Mouse (Mus musculus): ENCODE results near the gene Slc25a18. TPM values are rescaled to one million over a fixed set of nuclear protein-coding genes. Genes with fewer than 3 reads are reported as not detected.

Slc25a18 gene
- polyA plus RNA-seq, 1 experiment from 2014 or later: 0.14 TPM

GRCm38 (mm10) chr6:120788904-120789303 is 15.5 kb downstream of the Slc25a18 start:
- H3K4me1 ChIP-seq (ENCODE audit: control insufficient read depth, insufficient read depth, low read length): no peaks in the 10 kb centered on the region
- no peak overlapping the region for H3K9ac ChIP-seq (ENCODE audit: low read length)
- no peak overlapping the region for H3K4me3 ChIP-seq (ENCODE audit: low read length)
- H3K9me3 ChIP-seq (replicated peaks; ENCODE audit: control insufficient read depth, low read length): no peaks in the 10 kb centered on the region
- H3K27ac ChIP-seq (ENCODE audit: low read length): no peak overlapping the region
- ATAC-seq (replicated peaks; ENCODE audit: extremely low read depth, insufficient read depth, low FRiP score): no peak
- H3K36me3 ChIP-seq (ENCODE audit: control insufficient read depth, insufficient read depth): peaks cover 17% of the 10 kb centered on the region
- no peaks in the 10 kb centered on the region for H3K27me3 ChIP-seq (ENCODE audit: control insufficient read depth, insufficient read depth, low read length)
- no peak overlapping the region for H3K4me2 ChIP-seq (ENCODE audit: low read depth, low read length)

DNA sequence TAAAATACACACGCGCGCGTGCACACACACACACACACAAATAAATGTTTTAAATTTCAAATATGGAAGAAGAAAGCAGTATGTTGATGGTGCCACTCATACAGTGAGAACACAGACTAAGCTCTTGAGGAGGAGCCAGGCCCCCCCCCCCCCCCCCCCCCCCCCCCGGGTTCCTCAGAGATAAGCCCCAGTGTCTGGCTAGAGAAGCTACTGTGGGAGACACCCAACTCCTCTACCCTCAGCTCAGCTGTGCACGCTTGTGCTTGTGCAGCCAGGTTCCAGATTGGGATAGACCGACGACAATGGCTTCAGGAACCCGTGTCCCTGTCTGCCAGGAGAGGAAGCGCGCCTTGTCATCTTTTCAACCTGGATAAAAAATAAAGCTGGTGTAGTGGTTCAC is 16.8 kb downstream of the Slc25a18 start:
- no peak for ATAC-seq (replicated peaks; ENCODE audit: extremely low read depth, insufficient read depth, low FRiP score)
- Histone ChIP-seq H3K9me3 (replicated peaks; ENCODE audit: control insufficient read depth, low read length) (no peaks in the 10 kb centered on the region), H3K27me3 (ENCODE audit: control insufficient read depth, insufficient read depth, low read length) (no peaks in the 10 kb centered on the region), H3K4me1 (ENCODE audit: control insufficient read depth, insufficient read depth, low read length) (no peaks in the 10 kb centered on the region), H3K9ac (ENCODE audit: low read length) (no peak overlapping the region), H3K4me2 (ENCODE audit: low read depth, low read length) (no peak overlapping the region), H3K4me3 (ENCODE audit: low read length) (no peak overlapping the region), H3K27ac (ENCODE audit: low read length) (no peak overlapping the region), H3K36me3 (ENCODE audit: control insufficient read depth, insufficient read depth) (peaks cover 26% of the 10 kb centered on the region)
- 85% methylated on average over 10 of the region's 11 CpGs for WGBS

DNA sequence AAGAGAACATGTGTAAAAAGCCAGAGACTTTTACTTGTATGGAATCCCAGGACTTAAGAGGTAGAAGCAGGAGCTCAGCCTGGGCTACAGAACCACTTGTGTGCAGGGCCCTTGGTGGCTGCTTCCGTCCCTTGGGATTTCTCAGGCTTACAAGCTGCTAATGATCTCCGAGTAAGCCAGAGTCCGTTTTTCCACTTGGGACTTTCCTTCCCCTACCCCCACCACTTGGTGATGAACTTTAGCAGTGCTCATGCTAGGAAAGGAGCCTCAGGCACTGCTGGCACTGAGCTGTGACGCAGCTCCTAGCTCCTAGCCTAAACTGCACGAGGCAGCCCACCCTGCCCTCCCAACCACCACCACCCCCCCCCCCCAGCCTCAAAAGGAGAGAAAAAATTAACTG is 17.3 kb downstream of the Slc25a18 start:
- no peak overlapping the region for H3K27ac ChIP-seq (ENCODE audit: low read length)
- H3K4me3 ChIP-seq (ENCODE audit: low read length): no peak overlapping the region
- no peaks in the 10 kb centered on the region for H3K27me3 ChIP-seq (ENCODE audit: control insufficient read depth, insufficient read depth, low read length)
- peaks cover 30% of the 10 kb centered on the region for H3K36me3 ChIP-seq (ENCODE audit: control insufficient read depth, insufficient read depth)
- H3K9me3 ChIP-seq (replicated peaks; ENCODE audit: control insufficient read depth, low read length): no peaks in the 10 kb centered on the region
- no peaks in the 10 kb centered on the region for H3K4me1 ChIP-seq (ENCODE audit: control insufficient read depth, insufficient read depth, low read length)
- no peak overlapping the region for H3K9ac ChIP-seq (ENCODE audit: low read length)
- no peak overlapping the region for H3K4me2 ChIP-seq (ENCODE audit: low read depth, low read length)
- WGBS: 77% methylated on average over 5 of the region's 5 CpGs
- ATAC-seq (replicated peaks; ENCODE audit: extremely low read depth, insufficient read depth, low FRiP score): no peak

DNA sequence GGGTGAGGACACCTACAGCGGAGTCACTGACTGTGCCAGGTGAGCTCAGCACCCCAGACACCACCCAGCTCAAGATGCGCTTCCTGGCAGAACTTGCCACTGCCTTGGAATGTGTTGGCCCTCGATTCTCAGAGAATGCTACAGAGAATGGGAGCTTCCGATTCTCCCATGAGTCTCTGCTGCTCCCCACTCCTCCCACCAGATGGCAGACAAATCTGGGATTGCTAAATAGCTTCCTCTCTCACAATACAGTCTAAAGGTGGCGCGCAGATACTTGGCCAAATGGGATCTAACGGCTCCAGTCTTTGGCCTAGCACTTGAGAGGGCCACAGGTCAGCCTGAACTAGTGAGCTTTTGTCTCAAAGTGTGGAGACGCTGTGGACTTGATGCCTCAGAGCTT is 19.6 kb downstream of the Slc25a18 start:
- Histone ChIP-seq H3K36me3 (ENCODE audit: control insufficient read depth, insufficient read depth) (peaks cover 47% of the 10 kb centered on the region), H3K9me3 (replicated peaks; ENCODE audit: control insufficient read depth, low read length) (no peaks in the 10 kb centered on the region), H3K4me2 (ENCODE audit: low read depth, low read length) (no peak overlapping the region), H3K27ac (ENCODE audit: low read length) (no peak overlapping the region), H3K4me1 (ENCODE audit: control insufficient read depth, insufficient read depth, low read length) (no peaks in the 10 kb centered on the region), H3K27me3 (ENCODE audit: control insufficient read depth, insufficient read depth, low read length) (no peaks in the 10 kb centered on the region), H3K9ac (ENCODE audit: low read length) (no peak overlapping the region), H3K4me3 (ENCODE audit: low read length) (no peak overlapping the region)
- WGBS: 87% methylated on average over 8 of the region's 8 CpGs
- ATAC-seq (replicated peaks; ENCODE audit: extremely low read depth, insufficient read depth, low FRiP score): no peak

- H3K27ac ChIP-seq (ENCODE audit: low read length): no peak overlapping the region
- H3K4me3 ChIP-seq (ENCODE audit: low read length): no peak overlapping the region
- H3K9me3 ChIP-seq (replicated peaks; ENCODE audit: control insufficient read depth, low read length): no peaks in the 10 kb centered on the region
- H3K4me1 ChIP-seq (ENCODE audit: control insufficient read depth, insufficient read depth, low read length): no peaks in the 10 kb centered on the region
- peaks cover 47% of the 10 kb centered on the region for H3K36me3 ChIP-seq (ENCODE audit: control insufficient read depth, insufficient read depth)
- no peak overlapping the region for H3K4me2 ChIP-seq (ENCODE audit: low read depth, low read length)
- WGBS: 71% methylated on average over 5 of the region's 5 CpGs
- no peak overlapping the region for H3K9ac ChIP-seq (ENCODE audit: low read length)
- H3K27me3 ChIP-seq (ENCODE audit: control insufficient read depth, insufficient read depth, low read length): no peaks in the 10 kb centered on the region
- no peak for ATAC-seq (replicated peaks; ENCODE audit: extremely low read depth, insufficient read depth, low FRiP score)
These were observed 22.2 kb downstream of the Slc25a18 start for GRCm38 (mm10) chr6:120795422-120796086.

GRCm38 (mm10) chr6:120796111-120796510 is 22.7 kb downstream of the Slc25a18 start:
- peaks cover 51% of the 10 kb centered on the region for H3K36me3 ChIP-seq (ENCODE audit: control insufficient read depth, insufficient read depth)
- no peak overlapping the region for H3K9ac ChIP-seq (ENCODE audit: low read length)
- H3K4me1 ChIP-seq (ENCODE audit: control insufficient read depth, insufficient read depth, low read length): no peaks in the 10 kb centered on the region
- H3K4me3 ChIP-seq (ENCODE audit: low read length): no peak overlapping the region
- H3K4me2 ChIP-seq (ENCODE audit: low read depth, low read length): no peak overlapping the region
- H3K9me3 ChIP-seq (replicated peaks; ENCODE audit: control insufficient read depth, low read length): no peaks in the 10 kb centered on the region
- no peaks in the 10 kb centered on the region for H3K27me3 ChIP-seq (ENCODE audit: control insufficient read depth, insufficient read depth, low read length)
- no peak overlapping the region for H3K27ac ChIP-seq (ENCODE audit: low read length)
- no peak for ATAC-seq (replicated peaks; ENCODE audit: extremely low read depth, insufficient read depth, low FRiP score)
- WGBS: 80% methylated on average over 2 of the region's 2 CpGs

GRCm38 (mm10) chr6:120798019-120798418 is 24.6 kb downstream of the Slc25a18 start:
- Histone ChIP-seq H3K27ac (ENCODE audit: low read length) (no peak overlapping the region), H3K36me3 (ENCODE audit: control insufficient read depth, insufficient read depth) (peaks cover 61% of the 10 kb centered on the region), H3K9me3 (replicated peaks; ENCODE audit: control insufficient read depth, low read length) (no peaks in the 10 kb centered on the region), H3K9ac (ENCODE audit: low read length) (no peak overlapping the region), H3K4me2 (ENCODE audit: low read depth, low read length) (no peak overlapping the region), H3K4me3 (ENCODE audit: low read length) (no peak overlapping the region), H3K27me3 (ENCODE audit: control insufficient read depth, insufficient read depth, low read length) (no peaks in the 10 kb centered on the region), H3K4me1 (ENCODE audit: control insufficient read depth, insufficient read depth, low read length) (no peaks in the 10 kb centered on the region)
- 76% methylated on average over 7 of the region's 7 CpGs for WGBS
- ATAC-seq (replicated peaks; ENCODE audit: extremely low read depth, insufficient read depth, low FRiP score): no peak

DNA sequence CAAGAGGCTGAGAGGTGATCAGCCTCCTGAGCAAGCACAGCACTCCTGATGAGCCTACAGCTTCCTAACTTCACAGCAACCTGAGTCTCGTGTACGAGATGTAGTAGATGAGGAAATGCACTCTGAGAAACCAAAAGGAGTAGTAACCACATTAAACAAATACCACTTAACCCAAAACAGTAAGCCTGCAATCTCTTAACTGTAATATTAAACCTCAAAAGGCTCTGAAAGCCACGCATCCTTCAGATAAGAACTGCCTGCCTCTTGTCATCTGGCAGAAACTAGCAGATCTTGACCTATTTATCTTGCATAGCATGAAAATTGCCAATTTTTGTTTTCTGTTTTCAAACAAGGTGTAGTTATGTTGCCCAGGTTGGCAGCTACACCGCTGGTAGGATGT is 25.5 kb downstream of the Slc25a18 start:
- H3K36me3 ChIP-seq (ENCODE audit: control insufficient read depth, insufficient read depth): peaks cover 60% of the 10 kb centered on the region
- 82% methylated on average over 4 of the region's 4 CpGs for WGBS

GRCm38 (mm10) chr6:120799581-120800041 is 26.2 kb downstream of the Slc25a18 start:
- no peaks in the 10 kb centered on the region for H3K9me3 ChIP-seq (replicated peaks; ENCODE audit: control insufficient read depth, low read length)
- H3K27me3 ChIP-seq (ENCODE audit: control insufficient read depth, insufficient read depth, low read length): no peaks in the 10 kb centered on the region
- no peak overlapping the region for H3K4me2 ChIP-seq (ENCODE audit: low read depth, low read length)
- H3K36me3 ChIP-seq (ENCODE audit: control insufficient read depth, insufficient read depth): peaks cover 59% of the 10 kb centered on the region
- H3K4me3 ChIP-seq (ENCODE audit: low read length): no peak overlapping the region
- ATAC-seq (replicated peaks; ENCODE audit: extremely low read depth, insufficient read depth, low FRiP score): no peak
- H3K27ac ChIP-seq (ENCODE audit: low read length): no peak overlapping the region
- H3K9ac ChIP-seq (ENCODE audit: low read length): no peak overlapping the region
- H3K4me1 ChIP-seq (ENCODE audit: control insufficient read depth, insufficient read depth, low read length): no peaks in the 10 kb centered on the region
- WGBS: 88% methylated on average over 4 of the region's 4 CpGs

More for the DNA sequence above, 25.5 kb downstream of the Slc25a18 start:
- Histone ChIP-seq H3K9ac (ENCODE audit: low read length) (no peak overlapping the region), H3K27ac (ENCODE audit: low read length) (no peak overlapping the region), H3K9me3 (replicated peaks; ENCODE audit: control insufficient read depth, low read length) (no peaks in the 10 kb centered on the region), H3K4me1 (ENCODE audit: control insufficient read depth, insufficient read depth, low read length) (no peaks in the 10 kb centered on the region), H3K27me3 (ENCODE audit: control insufficient read depth, insufficient read depth, low read length) (no peaks in the 10 kb centered on the region), H3K4me3 (ENCODE audit: low read length) (no peak overlapping the region), H3K4me2 (ENCODE audit: low read depth, low read length) (no peak overlapping the region)
- no peak for ATAC-seq (replicated peaks; ENCODE audit: extremely low read depth, insufficient read depth, low FRiP score)
